Mouse (Mus musculus) stomach, postnatal 0 days (tissue): Measurements from ENCODE around the gene Olfr881. TPM values are rescaled to one million over a fixed set of nuclear protein-coding genes. Genes with fewer than 3 reads are reported as not detected.
A peak's percentile ranks its signal among the peaks of the same experiment; 100 is the strongest.

ENCODE experiments used
- ATAC-seq: fragments of 200-750 bp; cut with Nextera tagmentation; 2 replicates; pipeline ENCODE4 v1.8.0; 2017; ENCODE audit not compliant: low FRiP score, low TSS enrichment
- DNase-seq: peaks from one replicate; pipeline ENCODE4 v3.0.0-alpha.2; 2016; ENCODE audit warnings: low spot score
- H3K27ac ChIP-seq: fragments of 300-500 bp; sonication (generic); replicated peaks from 2 replicates; pipeline ENCODE4 v1.5.1; 2014; ENCODE audit warnings: mild to moderate bottlenecking, control low read depth
- H3K27me3 ChIP-seq: fragments of 300-500 bp; sonication (generic); 2 replicates; pipeline ENCODE4 v1.6.1; 2014; ENCODE audit warnings: low read length; ENCODE audit not compliant: control insufficient read depth, insufficient read depth
- H3K36me3 ChIP-seq: fragments of 300-500 bp; sonication (generic); 2 replicates; pipeline ENCODE4 v1.6.1; 2014; ENCODE audit warnings: low read length, mixed read lengths; ENCODE audit not compliant: control insufficient read depth, insufficient read depth
- H3K4me1 ChIP-seq: fragments of 300-500 bp; sonication (generic); replicated peaks from 2 replicates; pipeline ENCODE4 v1.6.1; 2014; ENCODE audit warnings: antibody characterized with exemption; ENCODE audit not compliant: control insufficient read depth, insufficient read depth
- H3K4me2 ChIP-seq: fragments of 300-500 bp; sonication (generic); replicated peaks from 2 replicates; pipeline ENCODE4 v1.6.1; 2014; ENCODE audit warnings: low read depth, mild to moderate bottlenecking, control low read depth, moderate library complexity
- H3K4me3 ChIP-seq: fragments of 300-500 bp; sonication (generic); 2 replicates; pipeline ENCODE4 v1.5.1; 2014; ENCODE audit warnings: low read depth, low read length, control low read depth
- H3K9ac ChIP-seq: fragments of 300-500 bp; sonication (generic); 2 replicates; pipeline ENCODE4 v1.6.1; 2014; ENCODE audit warnings: mild to moderate bottlenecking, low read length, control low read depth, mixed read lengths
- H3K9me3 ChIP-seq: fragments of 300-500 bp; sonication (generic); 2 replicates; pipeline ENCODE4 v1.6.1; 2016; ENCODE audit warnings: low read length; ENCODE audit not compliant: control insufficient read depth
- CTCF ChIP-seq: IDR thresholded peaks from 2 replicates; pipeline ENCODE4 v1.5.1; 2016; ENCODE audit warnings: antibody characterized with exemption, low read depth, mild to moderate bottlenecking, moderate library complexity
- EP300 ChIP-seq: optimal IDR thresholded peaks from 2 replicates; pipeline ENCODE3; 2016; ENCODE audit warnings: antibody characterized with exemption
- WGBS: fragments of 180-500 bp; shearing (Covaris S2); extraction: QIAGEN DNeasy Blood & Tissue Kit; methylation state at CpG from one replicate; pipeline ENCODE4 v1.1.7; 2014; 5-methylcytosine and 5-hydroxymethylcytosine counted together
- polyA plus RNA-seq: library from polyadenylated mRNA; unstranded; fragments of >200 nt; fragmentation: Nextera tagmentation; extraction: Ambion mirVana; gene quantifications from 2 replicates; pipeline ENCODE4 v1.2.1, GENCODE M21; 2015

Gene Olfr881
- not detected in 2 replicates for polyA plus RNA-seq

- no peak within 1 kb of the TSS for H3K27ac ChIP-seq
- H3K4me1 ChIP-seq, result no peaks in the 10 kb centered on the region
- no peaks in the 10 kb centered on the region for H3K9me3 ChIP-seq
- no peak for DNase-seq
- TF ChIP-seq CTCF, result no peak
- TF ChIP-seq EP300, result no peak
- no peak for ATAC-seq
- no peak within 1 kb of the TSS for H3K4me3 ChIP-seq
- H3K9ac ChIP-seq, result no peak within 1 kb of the TSS
- H3K36me3 ChIP-seq, result no peaks in the 10 kb centered on the region
- H3K27me3 ChIP-seq, result no peaks in the 10 kb centered on the region
- H3K4me2 ChIP-seq, result no peak within 1 kb of the TSS
Observed at GRCm38 (mm10) chr9:37991525-37991924, at the start of gene Olfr881. Gene Olfr881, plus strand, starts transcription at chr9:37991825.

GRCm38 (mm10) chr9:37998581-37999204, 7.1 kb downstream of the Olfr881 start:
- DNase-seq, result no peak
- Histone ChIP-seq H3K27ac (no peak overlapping the region), H3K27me3 (no peaks in the 10 kb centered on the region), H3K36me3 (no peaks in the 10 kb centered on the region), H3K4me3 (no peak overlapping the region), H3K4me2 (no peak overlapping the region), H3K4me1 (no peaks in the 10 kb centered on the region), H3K9me3 (no peaks in the 10 kb centered on the region), H3K9ac (no peak overlapping the region)
- no peak for ATAC-seq
- TF ChIP-seq EP300 (no peak), CTCF (peak; percentile 56)
- WGBS, result 21% methylated on average over 2 of the region's 2 CpGs

- H3K9me3 ChIP-seq, result no peaks in the 10 kb centered on the region
- H3K9ac ChIP-seq, result no peak overlapping the region
- H3K4me3 ChIP-seq, result no peak overlapping the region
- H3K36me3 ChIP-seq, result no peaks in the 10 kb centered on the region
- ATAC-seq, result no peak
- H3K27me3 ChIP-seq, result no peaks in the 10 kb centered on the region
- no peak for TF ChIP-seq CTCF
- no peak for TF ChIP-seq EP300
- H3K4me1 ChIP-seq, result no peaks in the 10 kb centered on the region
- H3K27ac ChIP-seq, result no peak overlapping the region
- DNase-seq, result no peak
- no peak overlapping the region for H3K4me2 ChIP-seq
- WGBS, result 30% methylated on average over 1 of the region's 1 CpGs
Observed at GRCm38 (mm10) chr9:38000021-38000420, 8.4 kb downstream of the Olfr881 start.

- no peaks in the 10 kb centered on the region for H3K36me3 ChIP-seq
- H3K27me3 ChIP-seq, result no peaks in the 10 kb centered on the region
- no peak for DNase-seq
- H3K4me3 ChIP-seq, result no peak within 1 kb of the TSS
- ATAC-seq, result no peak
- TF ChIP-seq CTCF (no peak), EP300 (no peak)
- no peaks in the 10 kb centered on the region for H3K9me3 ChIP-seq
- 76% methylated on average over 1 of the region's 1 CpGs for WGBS
- H3K4me1 ChIP-seq, result no peaks in the 10 kb centered on the region
- no peak within 1 kb of the TSS for H3K4me2 ChIP-seq
- no peak within 1 kb of the TSS for H3K27ac ChIP-seq
- H3K9ac ChIP-seq, result no peak within 1 kb of the TSS
Observed at GRCm38 (mm10) chr9:38025508-38025907, 33.9 kb downstream of the Olfr881 start, which contains the start of gene Olfr883. Gene Olfr883, plus strand, starts transcription at chr9:38025808.

Other genes starting within 250 kb of the Olfr881 start
- not detected in 2 replicates for gene Olfr874, start 246.7 kb upstream of the Olfr881 start, polyA plus RNA-seq
- not detected in 2 replicates for gene Olfr875, start 220.0 kb upstream of the Olfr881 start, polyA plus RNA-seq
- not detected in 2 replicates for gene Olfr876, start 188.8 kb upstream of the Olfr881 start, polyA plus RNA-seq
- gene Olfr877, start 137.6 kb upstream of the Olfr881 start, polyA plus RNA-seq, result 0.04 TPM in 1 of 2 replicates, not detected in the other
- gene Olfr145, start 95.1 kb upstream of the Olfr881 start, polyA plus RNA-seq, result 0.01 TPM in 1 of 2 replicates, not detected in the other
- gene Olfr878, start 74.0 kb upstream of the Olfr881 start, polyA plus RNA-seq, result not detected in 2 replicates
- gene Olfr883, start 34.0 kb downstream of the Olfr881 start, polyA plus RNA-seq, result not detected in 2 replicates
- gene Olfr884, start 54.7 kb downstream of the Olfr881 start, polyA plus RNA-seq, result not detected in 2 replicates
- not detected in 2 replicates for gene Olfr885, start 69.5 kb downstream of the Olfr881 start, polyA plus RNA-seq
- gene Olfr887, start 92.2 kb downstream of the Olfr881 start, polyA plus RNA-seq, result not detected in 2 replicates
- gene Olfr888, start 116.3 kb downstream of the Olfr881 start, polyA plus RNA-seq, result not detected in 2 replicates
- gene Olfr889, start 123.4 kb downstream of the Olfr881 start, polyA plus RNA-seq, result 0.02 and 0.05 TPM in 2 replicates
- gene Olfr890, start 150.7 kb downstream of the Olfr881 start, polyA plus RNA-seq, result 0.04 and 0.06 TPM in 2 replicates
- gene Olfr891, start 189.0 kb downstream of the Olfr881 start, polyA plus RNA-seq, result not detected in 2 replicates
- gene Olfr893, start 216.5 kb downstream of the Olfr881 start, polyA plus RNA-seq, result 0.06 and 0.11 TPM in 2 replicates
- not detected in 2 replicates for gene Olfr894, start 226.2 kb downstream of the Olfr881 start, polyA plus RNA-seq